26 mouse cellular contexts compared by ENCODE assay signal in the genomic region with DNA sequence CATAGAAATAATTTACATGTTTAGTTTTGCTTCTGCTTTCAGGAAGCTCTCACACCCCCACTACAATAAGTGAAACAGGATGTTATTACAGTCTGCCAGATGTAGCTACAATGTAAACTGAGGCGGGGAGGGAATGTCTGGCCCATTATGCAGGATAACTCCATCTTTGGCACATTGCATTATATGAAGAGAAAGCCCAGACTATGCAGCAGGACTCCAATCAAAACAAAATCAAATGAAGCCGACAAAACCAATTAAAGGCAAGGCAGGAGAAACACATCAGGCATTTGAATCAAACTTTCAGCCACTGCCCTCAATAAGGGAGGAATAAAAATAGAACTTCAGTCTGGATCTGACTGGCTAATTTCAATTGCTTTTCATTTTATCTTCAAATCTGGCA. TPM values are rescaled to one million over a fixed set of nuclear protein-coding genes. Genes with fewer than 3 reads are reported as not detected.
DNase-seq lines count a peak whose midpoint lies in the region; ATAC-seq and TF ChIP-seq lines count a peak whose summit lies in the region.
"Had no signal": no experiment of that assay in that cellular context is flagged by ENCODE, and none has a peak within 500 bp of the region (broad histone marks: within the 10 kb centered on the region; RNA-seq: fewer than 3 reads in every experiment).

No protein-coding gene starts in this region.

- ATAC-seq in forebrain, embryonic 16.5 days, result peak; percentile 47; the same call in 1 of the 2 replicates
- ATAC-seq in forebrain, embryonic 13.5 days, result no peak
- no peak for ATAC-seq in lung, embryonic 14.5 days (ENCODE audit: insufficient read depth)
- ATAC-seq in embryonic facial prominence, embryonic 14.5 days (ENCODE audit: low read depth), result no peak; the same call in 1 of the 2 replicates

- H3K9me3 ChIP-seq in forebrain, embryonic 16.5 days (ENCODE audit: control insufficient read depth, low read length), result no peaks in the 10 kb centered on the region
- H3K9me3 ChIP-seq in forebrain, embryonic 13.5 days (replicated peaks), result no peaks in the 10 kb centered on the region; the same call in 1 of the 2 replicates
- H3K9me3 ChIP-seq in lung, embryonic 14.5 days (ENCODE audit: low read depth, low read length), result no peaks in the 10 kb centered on the region
- H3K9me3 ChIP-seq in embryonic facial prominence, embryonic 14.5 days (ENCODE audit: control insufficient read depth, low read length), result no peaks in the 10 kb centered on the region

- peaks cover 4% of the 10 kb centered on the region; the same call in 1 of the 2 replicates for H3K4me1 ChIP-seq in forebrain, embryonic 16.5 days (replicated peaks; ENCODE audit: control insufficient read depth, insufficient read depth, low read length)
- no peaks in the 10 kb centered on the region for H3K4me1 ChIP-seq in forebrain, embryonic 13.5 days
- no peaks in the 10 kb centered on the region for H3K4me1 ChIP-seq in lung, embryonic 14.5 days (ENCODE audit: insufficient read depth)
- H3K4me1 ChIP-seq in embryonic facial prominence, embryonic 14.5 days (ENCODE audit: control insufficient read depth, insufficient read depth, low read length), result no peaks in the 10 kb centered on the region
- H3K4me1 ChIP-seq: kidney, embryonic 15.5 days; limb, embryonic 12.5 days had no signal

- H3K36me3 ChIP-seq in forebrain, embryonic 16.5 days (ENCODE audit: control insufficient read depth, insufficient read depth), result no peaks in the 10 kb centered on the region
- H3K36me3 ChIP-seq in forebrain, embryonic 13.5 days (ENCODE audit: poor library complexity, severe bottlenecking), result no peaks in the 10 kb centered on the region
- no peaks in the 10 kb centered on the region for H3K36me3 ChIP-seq in lung, embryonic 14.5 days (ENCODE audit: insufficient read depth)
- no peaks in the 10 kb centered on the region for H3K36me3 ChIP-seq in embryonic facial prominence, embryonic 14.5 days (ENCODE audit: control insufficient read depth, insufficient read depth, low read length)
- H3K36me3 ChIP-seq: heart, embryonic 12.5 days; kidney, embryonic 15.5 days; limb, embryonic 12.5 days had no signal

- H3K4me3 ChIP-seq in forebrain, embryonic 16.5 days (replicated peaks; ENCODE audit: low read length), result no peak overlapping the region
- no peak overlapping the region for H3K4me3 ChIP-seq in forebrain, embryonic 13.5 days
- no peak overlapping the region for H3K4me3 ChIP-seq in lung, embryonic 14.5 days (ENCODE audit: low read depth, low read length)
- no peak overlapping the region for H3K4me3 ChIP-seq in embryonic facial prominence, embryonic 14.5 days (ENCODE audit: low read depth, low read length)
- H3K4me3 ChIP-seq: gastrocnemius, adult 2 months; heart, adult 2 months; heart, embryonic 12.5 days; kidney, embryonic 15.5 days; left cerebral cortex, adult 2 months; limb, embryonic 12.5 days had no signal

- no peak overlapping the region for H3K27ac ChIP-seq in forebrain, embryonic 16.5 days (ENCODE audit: low read length)
- H3K27ac ChIP-seq in forebrain, embryonic 13.5 days, result no peak overlapping the region
- no peak overlapping the region for H3K27ac ChIP-seq in lung, embryonic 14.5 days (ENCODE audit: low read depth)
- H3K27ac ChIP-seq in embryonic facial prominence, embryonic 14.5 days (replicated peaks; ENCODE audit: low read depth, low read length), result no peak overlapping the region
- H3K27ac ChIP-seq: heart, adult 2 months; hindbrain, embryonic 14.5 days; kidney, embryonic 15.5 days; left cerebral cortex, adult 2 months; limb, embryonic 12.5 days had no signal

- no peak overlapping the region for H3K9ac ChIP-seq in forebrain, embryonic 16.5 days (replicated peaks; ENCODE audit: low read depth, low read length)
- H3K9ac ChIP-seq in forebrain, embryonic 13.5 days, result no peak overlapping the region
- H3K9ac ChIP-seq in lung, embryonic 14.5 days, result no peak overlapping the region
- H3K9ac ChIP-seq in embryonic facial prominence, embryonic 14.5 days (ENCODE audit: low read depth, low read length), result no peak overlapping the region
- H3K9ac ChIP-seq: heart, embryonic 12.5 days; hindbrain, embryonic 14.5 days; kidney, embryonic 15.5 days; limb, embryonic 12.5 days had no signal

- 23% methylated on average over 2 of the region's 2 CpGs for WGBS in forebrain, embryonic 16.5 days
- 62% methylated on average over 2 of the region's 2 CpGs for WGBS in forebrain, embryonic 13.5 days
- WGBS in lung, embryonic 14.5 days, result 54% methylated on average over 2 of the region's 2 CpGs
- WGBS in embryonic facial prominence, embryonic 14.5 days, result 34% methylated on average over 2 of the region's 2 CpGs

- no peak for TF ChIP-seq CTCF in lung, embryonic 14.5 days (IDR thresholded peaks at IDR 0.05; ENCODE audit: low read depth)

- no peaks in the 10 kb centered on the region for H3K27me3 ChIP-seq in forebrain, embryonic 16.5 days (replicated peaks; ENCODE audit: control insufficient read depth, insufficient read depth, low read length)
- H3K27me3 ChIP-seq in forebrain, embryonic 13.5 days, result no peaks in the 10 kb centered on the region
- H3K27me3 ChIP-seq in lung, embryonic 14.5 days (ENCODE audit: insufficient read depth, low read length), result no peaks in the 10 kb centered on the region
- no peaks in the 10 kb centered on the region for H3K27me3 ChIP-seq in embryonic facial prominence, embryonic 14.5 days (replicated peaks; ENCODE audit: control insufficient read depth, insufficient read depth, low read length)
- H3K27me3 ChIP-seq: heart, embryonic 12.5 days; kidney, embryonic 15.5 days; limb, embryonic 12.5 days had no signal

- no peak overlapping the region for H3K4me2 ChIP-seq in forebrain, embryonic 16.5 days (ENCODE audit: low read length)
- no peak overlapping the region for H3K4me2 ChIP-seq in forebrain, embryonic 13.5 days
- H3K4me2 ChIP-seq in lung, embryonic 14.5 days, result no peak overlapping the region
- H3K4me2 ChIP-seq in embryonic facial prominence, embryonic 14.5 days (ENCODE audit: low read depth, low read length), result no peak overlapping the region
- H3K4me2 ChIP-seq: heart, embryonic 12.5 days; hindbrain, embryonic 14.5 days; kidney, embryonic 15.5 days; limb, embryonic 12.5 days had no signal

- DNase-seq in lung, embryonic 14.5 days, result peak; percentile 40
- no peak for DNase-seq in lung, postnatal 4 days
- peak; percentile 68 for DNase-seq in MN1 (ENCODE audit: low spot score)
- peak; percentile 62 for DNase-seq in embryonic facial prominence, embryonic 14.5 days (ENCODE audit: low spot score)
- DNase-seq in thymus, postnatal 25 days, result no peak
- DNase-seq: adrenal gland, postnatal 14 days; cerebellum, adult 18-20 months; cerebellum, postnatal 10 days; gastrocnemius, adult 2 months; gastrocnemius, postnatal 36 days; heart, adult 2 months; kidney, adult 18-20 months; kidney, postnatal 25 days; lung, postnatal 36 days; midbrain, embryonic 14.5 days; retina, postnatal 1 day; spleen, adult 18-20 months; thymus, adult 2 months; thymus, postnatal 4 days had no signal

RNA-seq across cellular contexts. Expression of gene Usp47, which starts 25.9 kb away (rescaled TPM):
- polyA plus RNA-seq in forebrain, embryonic 16.5 days (2015; fragmentation: Nextera tagmentation; extraction: Ambion mirVana), result 98.6 and 107 TPM in 2 replicates
- 77.1 and 85.3 TPM in 2 replicates for polyA plus RNA-seq in forebrain, embryonic 13.5 days (2015; fragmentation: Nextera tagmentation; extraction: Ambion mirVana)
- polyA plus RNA-seq in lung, embryonic 14.5 days (2014; fragmentation: Nextera tagmentation; extraction: Ambion mirVana), result 91.1 and 92.1 TPM in 2 replicates
- 86.7 and 88.4 TPM in 2 replicates for polyA plus RNA-seq in embryonic facial prominence, embryonic 14.5 days (2014; fragmentation: Nextera tagmentation; extraction: Ambion mirVana)

Comparison
In these comparisons a context has a peak if more than half of its experiments do, and no peak if none do; other contexts are left out.
1. DNase-seq: peak in lung, embryonic 14.5 days (single experiment), MN1 (single experiment) and embryonic facial prominence, embryonic 14.5 days (single experiment); none in lung, postnatal 4 days (0 of 2) and thymus, postnatal 25 days (single experiment).